Mouse (Mus musculus) thymus, postnatal 25 days (tissue): ENCODE data around the gene Kansl2.
A peak's percentile ranks its signal among the peaks of the same experiment; 100 is the strongest.
"Not testable (repeated sequence)": the region's sequence is repeated elsewhere in the genome, so short reads cannot be mapped to it uniquely, and the experiment has no call there.

Experiments used
- DNase-seq: peaks from one replicate; pipeline ENCODE4 v3.0.0; 2022

The Kansl2 gene

GRCm38 (mm10) chr15:98535921-98536320 lies 1.9 kb upstream of the Kansl2 start:
- no peak for DNase-seq

- no peak for DNase-seq
Observed at GRCm38 (mm10) chr15:98533035-98533531, 981 bp downstream of the Kansl2 start.

GRCm38 (mm10) chr15:98532281-98532680 lies 1.8 kb downstream of the Kansl2 start:
- no peak for DNase-seq

- DNase-seq, result no peak
Observed at GRCm38 (mm10) chr15:98528066-98528563, 5.9 kb downstream of the Kansl2 start.

- DNase-seq, result no peak
Observed at GRCm38 (mm10) chr15:98527056-98527771, 6.8 kb downstream of the Kansl2 start.

GRCm38 (mm10) chr15:98526057-98526456 lies 8.0 kb downstream of the Kansl2 start:
- no peak for DNase-seq

- no peak for DNase-seq
Observed at GRCm38 (mm10) chr15:98521245-98521644, 12.8 kb downstream of the Kansl2 start.

GRCm38 (mm10) chr15:98517380-98518355 lies 16.4 kb downstream of the Kansl2 start:
- DNase-seq, result peak; percentile 71

GRCm38 (mm10) chr15:98514845-98515244 lies 19.2 kb downstream of the Kansl2 start:
- DNase-seq, result not testable (repeated sequence)

GRCm38 (mm10) chr15:98514146-98514545 lies 19.9 kb downstream of the Kansl2 start:
- peak; percentile 66 for DNase-seq

GRCm38 (mm10) chr15:98513676-98514075 lies 20.4 kb downstream of the Kansl2 start:
- DNase-seq, result peak; percentile 21

GRCm38 (mm10) chr15:98512799-98513321 lies 21.2 kb downstream of the Kansl2 start:
- DNase-seq, result no peak

- DNase-seq, result no peak
Observed at GRCm38 (mm10) chr15:98512232-98512631, 21.8 kb downstream of the Kansl2 start.

GRCm38 (mm10) chr15:98511386-98511928 lies 22.6 kb downstream of the Kansl2 start:
- peak; percentile 66 for DNase-seq

- DNase-seq, result peak; percentile 87
Observed at GRCm38 (mm10) chr15:98510438-98511385, 23.4 kb downstream of the Kansl2 start.

- no peak for DNase-seq
Observed at GRCm38 (mm10) chr15:98509387-98509786, 24.7 kb downstream of the Kansl2 start.

GRCm38 (mm10) chr15:98507321-98507720 lies 26.7 kb downstream of the Kansl2 start:
- no peak for DNase-seq

- peak; percentile 46 for DNase-seq
Observed at GRCm38 (mm10) chr15:98506253-98506957, 27.7 kb downstream of the Kansl2 start.

GRCm38 (mm10) chr15:98504514-98504913 lies 29.6 kb downstream of the Kansl2 start:
- peak; percentile 85 for DNase-seq

- DNase-seq, result no peak
Observed at GRCm38 (mm10) chr15:98503317-98503716, 30.7 kb downstream of the Kansl2 start.

GRCm38 (mm10) chr15:98497631-98498030 lies 36.4 kb downstream of the Kansl2 start:
- DNase-seq, result no peak
